Mouse (Mus musculus) hindbrain, embryonic 11.5 days (tissue): ENCODE data around the gene Ifna15. TPM values are rescaled to one million over a fixed set of nuclear protein-coding genes. Genes with fewer than 3 reads are reported as not detected.
A peak's percentile ranks its signal among the peaks of the same experiment; 100 is the strongest.
"Not testable (repeated sequence)": the region's sequence is repeated elsewhere in the genome, so short reads cannot be mapped to it uniquely, and the experiment has no call there.

Experiments used
- ATAC-seq: fragments of 200-750 bp; cut with Nextera tagmentation; 2 replicates; pipeline ENCODE4 v1.8.0; 2017; ENCODE audit warnings: mild to moderate bottlenecking, moderate TSS enrichment, moderate library complexity; ENCODE audit not compliant: low FRiP score
- DNase-seq: peaks from one replicate; pipeline ENCODE4 v3.0.0-alpha.2; 2015; ENCODE audit warnings: low spot score
- H3K27ac ChIP-seq: fragments of 300-500 bp; sonication (generic); 2 replicates; pipeline ENCODE4 v1.5.1; 2014; ENCODE audit warnings: mild to moderate bottlenecking, low read depth, low read length
- H3K27me3 ChIP-seq: fragments of 300-500 bp; sonication (generic); 2 replicates; pipeline ENCODE4 v1.6.1; 2014; ENCODE audit warnings: mild to moderate bottlenecking, low read length, moderate library complexity, mixed read lengths; ENCODE audit not compliant: control insufficient read depth, insufficient read depth
- H3K36me3 ChIP-seq: fragments of 300-500 bp; sonication (generic); 2 replicates; pipeline ENCODE4 v1.6.1; 2014; ENCODE audit warnings: mild to moderate bottlenecking, low read length, moderate library complexity, mixed read lengths; ENCODE audit not compliant: control insufficient read depth, insufficient read depth
- H3K4me1 ChIP-seq: fragments of 300-500 bp; sonication (generic); replicated peaks from 2 replicates; pipeline ENCODE4 v1.6.1; 2014; ENCODE audit warnings: low read length, mixed read lengths; ENCODE audit not compliant: control insufficient read depth, insufficient read depth
- H3K4me2 ChIP-seq: fragments of 300-500 bp; sonication (generic); replicated peaks from 2 replicates; pipeline ENCODE4 v1.6.1; 2014; ENCODE audit warnings: mild to moderate bottlenecking, low read depth, low read length
- H3K4me3 ChIP-seq: fragments of 300-500 bp; sonication (generic); 2 replicates; pipeline ENCODE4 v1.5.1; 2014; ENCODE audit warnings: low read depth, low read length
- H3K9ac ChIP-seq: fragments of 300-500 bp; sonication (generic); 2 replicates; pipeline ENCODE4 v1.6.1; 2014; ENCODE audit warnings: low read depth, low read length
- H3K9me3 ChIP-seq: fragments of 300-500 bp; sonication (generic); 2 replicates; pipeline ENCODE4 v1.6.1; 2016; ENCODE audit warnings: low read length; ENCODE audit not compliant: control insufficient read depth
- WGBS: fragments of 180-500 bp; shearing (Covaris S2); extraction: QIAGEN DNeasy Blood & Tissue Kit; methylation state at CpG from one replicate; pipeline ENCODE4 v1.1.7; 2014; 5-methylcytosine and 5-hydroxymethylcytosine counted together
- polyA plus RNA-seq: library from polyadenylated mRNA; unstranded; fragments of >200 nt; fragmentation: Nextera tagmentation; extraction: Ambion mirVana; gene quantifications from 2 replicates; pipeline ENCODE4 v1.2.1, GENCODE M21; 2014

The Ifna15 gene
- polyA plus RNA-seq: not detected in 2 replicates

DNA sequence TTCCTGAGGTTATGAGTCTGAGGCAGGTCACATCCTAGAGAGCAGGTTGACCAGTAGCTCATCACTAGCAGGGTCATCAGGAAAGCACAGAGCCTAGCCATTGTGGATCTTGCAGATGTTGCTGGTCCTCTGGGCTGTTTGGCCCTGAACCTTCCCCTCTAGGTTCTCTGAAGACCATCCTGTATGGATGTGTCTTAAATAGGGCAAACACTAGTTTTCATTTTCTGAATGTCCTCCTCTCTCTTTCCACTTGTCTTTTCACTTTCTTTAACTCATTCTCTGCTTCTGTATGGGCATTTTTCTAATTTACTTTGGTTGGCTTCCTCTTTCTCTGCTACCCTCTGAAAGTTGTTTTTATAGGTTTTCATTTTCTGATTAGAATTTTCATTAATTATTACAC lies at the start of gene Ifna15:
Gene Ifna15, minus strand, starts transcription at position 101 of the 400 bp plus-strand sequence.
- H3K4me1 ChIP-seq, H3K27ac ChIP-seq: not testable (repeated sequence)

DNA sequence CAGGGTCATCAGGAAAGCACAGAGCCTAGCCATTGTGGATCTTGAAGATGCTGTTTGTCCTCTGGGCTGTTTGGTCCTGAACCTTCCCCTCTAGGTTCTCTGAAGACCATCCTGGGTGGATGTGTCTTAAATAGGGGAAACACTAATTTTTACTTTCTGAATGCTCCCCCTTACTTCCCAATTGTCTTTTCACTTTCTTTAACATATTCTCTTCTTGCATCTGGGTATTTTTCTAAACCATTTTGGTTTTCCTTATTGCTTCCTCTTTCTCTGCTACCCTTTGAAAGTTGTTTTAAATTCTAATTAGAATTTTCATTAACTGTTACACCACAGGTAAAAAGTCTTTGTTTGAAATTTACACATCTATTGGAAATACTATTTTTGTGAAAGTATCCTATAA lies 45.2 kb upstream of the Ifna15 start, which contains the start of gene Ifna12:
Gene Ifna12, minus strand, starts transcription at position 101 of the 400 bp plus-strand sequence.
- no peaks in the 10 kb centered on the region for H3K4me1 ChIP-seq
- H3K27ac ChIP-seq: no peak within 1 kb of the TSS
- H3K4me3 ChIP-seq: no peak within 1 kb of the TSS
- H3K27me3 ChIP-seq: no peaks in the 10 kb centered on the region
- no peaks in the 10 kb centered on the region for H3K36me3 ChIP-seq
- DNase-seq (no peak), ATAC-seq (no peak)
- no peaks in the 10 kb centered on the region for H3K9me3 ChIP-seq
- H3K9ac ChIP-seq: no peak within 1 kb of the TSS
- H3K4me2 ChIP-seq: no peak within 1 kb of the TSS

More for the DNA sequence above, at the start of gene Ifna15:
- H3K9me3 ChIP-seq, H3K4me3 ChIP-seq, H3K9ac ChIP-seq, ATAC-seq, H3K27me3 ChIP-seq, H3K4me2 ChIP-seq, DNase-seq, H3K36me3 ChIP-seq: not testable (repeated sequence)

DNA sequence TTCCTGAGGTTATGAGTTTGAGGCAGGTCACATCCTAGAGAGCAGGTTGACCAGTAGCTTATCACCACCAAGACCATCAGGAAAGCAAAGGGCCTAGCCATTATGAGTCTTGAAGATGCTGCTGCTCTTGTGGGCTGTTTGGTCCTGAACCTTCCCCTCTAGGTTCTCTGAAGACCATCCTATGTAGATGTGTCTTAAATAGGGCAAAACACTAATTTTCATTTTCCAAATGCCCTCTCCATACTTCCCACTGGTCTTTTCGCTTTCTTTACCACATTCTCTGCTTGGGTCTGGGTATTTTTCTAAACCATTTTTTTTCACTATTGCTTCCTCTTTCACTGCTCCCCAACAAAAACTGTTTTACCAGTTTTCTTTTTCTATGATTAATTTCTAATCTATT lies 34.2 kb upstream of the Ifna15 start, which contains the start of gene Ifna9:
Gene Ifna9, minus strand, starts transcription at position 101 of the 400 bp plus-strand sequence.
- Histone ChIP-seq H3K9me3 (no peaks in the 10 kb centered on the region), H3K4me3 (no peak within 1 kb of the TSS), H3K4me2 (no peak within 1 kb of the TSS), H3K27ac (no peak within 1 kb of the TSS), H3K4me1 (no peaks in the 10 kb centered on the region), H3K9ac (no peak within 1 kb of the TSS), H3K27me3 (no peaks in the 10 kb centered on the region), H3K36me3 (no peaks in the 10 kb centered on the region)
- WGBS: 97% methylated on average over 1 of the region's 1 CpGs
- DNase-seq: no peak
- ATAC-seq: no peak

GRCm38 (mm10) chr4:88571698-88572097 lies 13.7 kb upstream of the Ifna15 start, which contains the start of gene Ifna14:
Gene Ifna14 (minus strand): TSS chr4:88571798.
- no peak within 1 kb of the TSS for H3K4me3 ChIP-seq
- H3K9me3 ChIP-seq: no peaks in the 10 kb centered on the region
- no peak within 1 kb of the TSS for H3K4me2 ChIP-seq
- no peaks in the 10 kb centered on the region for H3K4me1 ChIP-seq
- ATAC-seq: no peak
- H3K27me3 ChIP-seq: no peaks in the 10 kb centered on the region
- no peak for DNase-seq
- H3K36me3 ChIP-seq: no peaks in the 10 kb centered on the region
- WGBS: 68% methylated on average over 1 of the region's 1 CpGs
- H3K9ac ChIP-seq: no peak within 1 kb of the TSS
- no peak within 1 kb of the TSS for H3K27ac ChIP-seq

GRCm38 (mm10) chr4:88561791-88562190 lies 3.7 kb upstream of the Ifna15 start:
- Histone ChIP-seq H3K4me3 (no peak overlapping the region), H3K36me3 (no peaks in the 10 kb centered on the region), H3K27me3 (no peaks in the 10 kb centered on the region), H3K4me1 (no peaks in the 10 kb centered on the region), H3K27ac (no peak overlapping the region), H3K4me2 (no peak overlapping the region), H3K9me3 (no peaks in the 10 kb centered on the region), H3K9ac (no peak overlapping the region)
- WGBS: 100% methylated on average over 1 of the region's 1 CpGs
- no peak for DNase-seq
- no peak for ATAC-seq

DNA sequence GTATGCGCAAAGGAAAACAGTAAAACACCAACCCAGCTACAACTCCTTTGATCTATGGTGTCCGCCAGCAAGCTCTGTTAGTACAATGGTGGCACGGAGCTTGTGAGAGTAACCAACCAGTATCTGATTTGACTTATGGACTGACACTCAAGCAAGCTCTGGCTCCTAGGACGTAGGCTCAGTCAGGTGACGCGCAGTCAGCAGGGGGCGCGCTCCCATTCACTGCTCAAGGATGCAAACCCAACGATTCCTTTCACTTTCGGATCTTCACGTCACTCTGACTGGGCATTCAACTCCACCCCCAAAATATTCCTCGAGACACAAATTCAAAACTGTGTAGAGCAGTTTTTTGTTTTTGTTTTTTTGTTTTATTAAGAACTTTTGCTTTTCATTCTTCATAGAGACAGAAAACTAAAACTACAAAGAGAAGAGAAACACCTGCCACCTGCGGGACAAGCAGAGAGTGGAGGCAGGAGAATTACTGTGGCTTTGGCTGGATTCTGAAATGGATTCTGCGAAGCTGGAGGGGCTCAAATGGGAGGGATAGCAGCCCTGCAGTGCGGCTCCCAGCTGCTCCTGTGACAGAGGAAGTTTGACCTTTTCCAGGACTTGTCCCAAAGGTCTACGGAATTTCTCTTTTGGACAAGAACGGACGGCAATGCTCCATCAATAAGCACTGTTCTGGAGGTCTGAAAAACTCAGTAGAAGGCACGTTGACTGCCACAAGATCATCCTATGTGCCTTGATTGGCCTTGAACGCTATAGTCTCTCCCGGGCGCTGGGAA lies 7.7 kb downstream of the Ifna15 start:
- 35% methylated on average over 22 of the region's 22 CpGs for WGBS
- H3K36me3 ChIP-seq: no peaks in the 10 kb centered on the region

GRCm38 (mm10) chr4:88547986-88548385 lies 10.1 kb downstream of the Ifna15 start:
- WGBS: 78% methylated on average over 1 of the region's 1 CpGs
- Histone ChIP-seq H3K4me1 (no peaks in the 10 kb centered on the region), H3K4me3 (no peak overlapping the region), H3K36me3 (no peaks in the 10 kb centered on the region), H3K27me3 (no peaks in the 10 kb centered on the region), H3K4me2 (no peak overlapping the region), H3K27ac (no peak overlapping the region), H3K9ac (no peak overlapping the region), H3K9me3 (no peaks in the 10 kb centered on the region)
- ATAC-seq (no peak), DNase-seq (no peak)

More for the DNA sequence above, 7.7 kb downstream of the Ifna15 start:
- DNase-seq (peak; percentile 84), ATAC-seq (peak; percentile 72; the same call in 1 of the 2 replicates)
- Histone ChIP-seq H3K27me3 (no peaks in the 10 kb centered on the region), H3K27ac (no peak overlapping the region), H3K9ac (no peak overlapping the region), H3K4me2 (peak overlapping the region; percentile 26; the same call in 1 of the 2 replicates), H3K4me1 (no peaks in the 10 kb centered on the region), H3K4me3 (no peak overlapping the region), H3K9me3 (no peaks in the 10 kb centered on the region)

DNA sequence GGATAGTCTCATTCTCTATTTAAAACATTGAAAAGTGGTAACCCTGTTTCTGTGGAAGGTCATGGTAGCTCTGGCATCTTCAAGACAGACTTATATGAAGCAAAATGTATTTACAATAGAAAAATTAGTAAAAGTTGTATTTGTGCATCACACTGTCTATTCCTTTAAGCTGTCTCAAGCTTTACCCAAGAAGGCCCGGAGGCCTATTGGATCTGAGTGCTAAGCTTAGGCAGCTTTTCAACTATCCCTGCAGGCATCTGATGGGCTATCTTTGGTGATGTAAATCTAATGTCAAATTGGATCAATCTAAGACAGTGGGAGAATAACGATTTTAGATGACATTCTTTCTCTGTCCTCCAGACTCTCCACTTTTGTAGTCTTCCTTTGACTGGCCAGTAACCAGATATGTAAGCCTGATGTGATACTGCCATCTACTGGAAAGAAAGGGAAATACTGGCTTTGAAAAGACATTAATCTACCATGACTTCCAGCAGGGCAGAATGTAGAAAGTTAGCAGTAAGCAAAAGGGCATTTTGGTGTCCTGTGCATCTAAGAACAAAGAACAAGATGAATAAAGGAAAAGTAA lies 14.3 kb downstream of the Ifna15 start:
- Histone ChIP-seq H3K27ac (no peak overlapping the region), H3K27me3 (no peaks in the 10 kb centered on the region), H3K4me1 (no peaks in the 10 kb centered on the region), H3K36me3 (no peaks in the 10 kb centered on the region), H3K9ac (no peak overlapping the region), H3K4me2 (no peak overlapping the region), H3K4me3 (no peak overlapping the region), H3K9me3 (no peaks in the 10 kb centered on the region)
- DNase-seq (peak; percentile 81), ATAC-seq (peak; percentile 84)
- 54% methylated on average over 2 of the region's 2 CpGs for WGBS

DNA sequence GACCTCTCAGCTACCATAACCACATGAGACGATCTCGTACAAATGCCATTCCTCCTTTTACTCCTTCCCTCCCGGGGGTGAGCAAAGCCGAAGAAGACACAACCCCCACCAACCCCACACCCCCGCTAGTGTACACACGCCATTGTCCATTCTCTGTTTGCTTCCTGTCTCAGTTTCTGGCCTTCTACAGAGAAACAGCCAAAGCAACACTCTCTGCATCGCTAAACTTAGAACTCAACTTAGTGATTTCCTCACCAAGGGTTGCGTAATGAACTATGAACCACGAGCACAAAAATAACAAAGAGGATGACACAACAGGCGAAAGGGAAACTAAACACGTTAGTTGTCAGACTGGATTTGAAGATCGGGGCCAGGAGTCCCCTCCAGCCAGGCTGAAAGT lies 20.7 kb downstream of the Ifna15 start:
- H3K4me2 ChIP-seq: no peak overlapping the region
- whole genome bisulfite sequencing: 82% methylated on average over 12 of the region's 12 CpGs
- no peaks in the 10 kb centered on the region for H3K27me3 ChIP-seq
- H3K9ac ChIP-seq: no peak overlapping the region
- H3K36me3 ChIP-seq: no peaks in the 10 kb centered on the region
- no peak overlapping the region for H3K27ac ChIP-seq
- ATAC-seq (no peak), DNase-seq (no peak)
- no peaks in the 10 kb centered on the region for H3K9me3 ChIP-seq
- no peak overlapping the region for H3K4me3 ChIP-seq
- no peaks in the 10 kb centered on the region for H3K4me1 ChIP-seq
